34 mouse cellular contexts compared by ENCODE assay signal in the genomic region with DNA sequence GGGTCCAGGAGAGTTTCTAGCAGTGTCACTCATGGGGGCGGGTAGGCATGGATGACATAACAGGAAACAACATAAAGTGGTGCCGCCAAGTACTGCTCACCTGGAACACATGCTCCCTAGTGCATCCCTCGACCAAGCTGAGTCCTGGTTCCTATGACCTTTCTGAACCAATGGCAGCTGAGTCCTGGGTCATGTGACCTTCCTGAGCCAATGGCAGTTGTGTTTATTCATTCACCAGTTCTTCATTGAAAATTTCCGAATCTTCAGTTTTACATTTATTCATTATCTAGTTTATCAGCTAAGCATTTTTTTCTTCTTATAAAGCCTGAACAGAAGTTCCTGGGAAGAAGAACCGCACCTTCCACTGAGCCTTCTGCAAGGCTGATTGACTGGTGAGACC.
"Had no signal": no experiment of that assay in that cellular context is flagged by ENCODE, and none has a peak within 500 bp of the region (broad histone marks: within the 10 kb centered on the region; RNA-seq: fewer than 3 reads in every experiment).

No protein-coding gene starts in this region.

- DNase-seq: heart, postnatal 10 days; heart, postnatal 14 days; heart, postnatal 36 days; heart, postnatal 4 days; kidney, adult 11 months; kidney, adult 18-20 months; kidney, adult 2 months; kidney, adult 8-10 months; kidney, adult 9 months; kidney, postnatal 10 days; kidney, postnatal 14 days; kidney, postnatal 25 days; kidney, postnatal 36 days; kidney, postnatal 4 days; layer of hippocampus, adult 9-11 months; layer of hippocampus, postnatal 36 days had no signal

- H3K9ac ChIP-seq: heart, embryonic 12.5 days; heart, embryonic 13.5 days; heart, embryonic 15.5 days; hindbrain, embryonic 12.5 days; hindbrain, embryonic 13.5 days; hindbrain, embryonic 14.5 days; hindbrain, embryonic 15.5 days; intestine, embryonic 15.5 days; kidney, embryonic 15.5 days had no signal

- H3K27ac ChIP-seq: heart, embryonic 13.5 days; heart, embryonic 15.5 days; hindbrain, embryonic 10.5 days; hindbrain, embryonic 12.5 days; hindbrain, embryonic 13.5 days; hindbrain, embryonic 14.5 days; hindbrain, embryonic 15.5 days; hindbrain, postnatal 0 days; intestine, embryonic 15.5 days; kidney, embryonic 15.5 days; kidney, postnatal 0 days; layer of hippocampus, adult 2 months; left cerebral cortex, adult 2 months had no signal

- H3K27me3 ChIP-seq: heart, embryonic 12.5 days; heart, embryonic 13.5 days; heart, embryonic 15.5 days; hindbrain, embryonic 12.5 days; hindbrain, embryonic 13.5 days; hindbrain, embryonic 15.5 days; intestine, embryonic 15.5 days; kidney, embryonic 15.5 days had no signal

- ATAC-seq: hindbrain, embryonic 16.5 days; hindbrain, postnatal 0 days; intestine, embryonic 15.5 days; intestine, embryonic 16.5 days; intestine, postnatal 0 days had no signal

- H3K9me3 ChIP-seq: heart, embryonic 12.5 days; heart, embryonic 13.5 days; heart, embryonic 15.5 days; hindbrain, embryonic 10.5 days; hindbrain, embryonic 12.5 days; hindbrain, embryonic 13.5 days; hindbrain, embryonic 15.5 days; intestine, embryonic 15.5 days; kidney, embryonic 15.5 days had no signal

- H3K36me3 ChIP-seq: heart, embryonic 12.5 days; heart, embryonic 13.5 days; heart, embryonic 15.5 days; hindbrain, embryonic 10.5 days; hindbrain, embryonic 12.5 days; hindbrain, embryonic 13.5 days; hindbrain, embryonic 15.5 days; intestine, embryonic 15.5 days; kidney, embryonic 15.5 days had no signal

- H3K4me2 ChIP-seq: heart, embryonic 11.5 days; heart, embryonic 12.5 days; heart, embryonic 13.5 days; heart, embryonic 15.5 days; hindbrain, embryonic 12.5 days; hindbrain, embryonic 13.5 days; hindbrain, embryonic 14.5 days; hindbrain, embryonic 15.5 days; intestine, embryonic 15.5 days; kidney, embryonic 15.5 days had no signal

- H3K4me1 ChIP-seq: hindbrain, embryonic 10.5 days; hindbrain, embryonic 12.5 days; hindbrain, embryonic 13.5 days; hindbrain, embryonic 15.5 days; intestine, embryonic 15.5 days had no signal

- H3K4me3 ChIP-seq: heart, embryonic 12.5 days; heart, embryonic 13.5 days; heart, embryonic 15.5 days; hindbrain, embryonic 10.5 days; hindbrain, embryonic 12.5 days; hindbrain, embryonic 13.5 days; hindbrain, embryonic 15.5 days; intestine, embryonic 15.5 days; kidney, embryonic 15.5 days; layer of hippocampus, adult 2 months; left cerebral cortex, adult 2 months had no signal
